Mouse (Mus musculus) adrenal gland, adult 2 months (tissue): ENCODE results near the gene Abtb1. TPM values are rescaled to one million over a fixed set of nuclear protein-coding genes. Genes with fewer than 3 reads are reported as not detected.
A peak's percentile ranks its signal among the peaks of the same experiment; 100 is the strongest.

Experiments
- DNase-seq: peaks from one replicate; pipeline ENCODE4 v3.0.0; 2021
- polyA plus RNA-seq: library from polyadenylated mRNA; depleted of rRNA; stranded (reverse); fragments of >200 nt; gene quantifications from 2 replicates; pipeline ENCODE4 v1.2.3, GENCODE M21; 2012; rRNA removed
- total RNA-seq, 2 experiments: library from RNA; stranded (reverse); gene quantifications; 2 replicates each; pipeline ENCODE4 v1.2.3; 2021

The Abtb1 gene
- total and polyA plus RNA-seq, 3 experiments, result 18.0 to 119 (median 25.8) TPM

DNA sequence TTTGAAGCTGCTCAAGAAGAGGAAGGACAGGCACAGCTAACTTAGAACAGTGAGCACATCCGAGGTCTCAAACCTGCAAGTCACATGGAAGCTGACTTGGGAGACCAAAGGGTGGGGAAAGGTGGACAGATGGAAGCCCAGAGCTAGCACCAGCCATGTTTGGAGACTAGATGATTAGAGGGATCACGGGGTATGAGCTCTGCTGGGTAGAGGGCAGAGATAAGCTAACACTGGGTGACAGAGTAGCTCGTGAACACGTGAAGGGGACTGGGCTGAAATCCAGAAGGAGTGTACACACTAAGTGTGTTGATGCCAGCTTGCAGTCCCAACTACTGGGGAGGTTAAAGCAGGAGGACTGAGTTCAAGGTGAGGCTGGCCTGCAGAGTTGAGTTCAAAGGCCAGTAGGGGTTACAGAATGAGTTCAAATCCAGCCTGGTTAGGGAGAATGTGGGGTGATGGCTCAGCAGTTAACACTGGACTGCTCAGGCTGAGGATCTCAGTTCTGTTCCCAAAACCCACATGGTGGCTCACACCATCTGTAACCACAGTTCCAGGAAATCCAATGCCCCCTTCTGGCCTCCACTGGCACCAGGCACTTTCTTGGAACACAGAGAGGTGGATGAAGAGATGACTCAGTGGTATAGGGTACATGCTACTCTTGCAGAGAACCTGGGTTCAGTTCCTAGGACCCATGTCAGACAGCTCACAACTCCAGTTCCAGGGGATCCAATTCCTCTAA is 37.7 kb downstream of the Abtb1 start:
- peak; percentile 35 for DNase-seq

DNA sequence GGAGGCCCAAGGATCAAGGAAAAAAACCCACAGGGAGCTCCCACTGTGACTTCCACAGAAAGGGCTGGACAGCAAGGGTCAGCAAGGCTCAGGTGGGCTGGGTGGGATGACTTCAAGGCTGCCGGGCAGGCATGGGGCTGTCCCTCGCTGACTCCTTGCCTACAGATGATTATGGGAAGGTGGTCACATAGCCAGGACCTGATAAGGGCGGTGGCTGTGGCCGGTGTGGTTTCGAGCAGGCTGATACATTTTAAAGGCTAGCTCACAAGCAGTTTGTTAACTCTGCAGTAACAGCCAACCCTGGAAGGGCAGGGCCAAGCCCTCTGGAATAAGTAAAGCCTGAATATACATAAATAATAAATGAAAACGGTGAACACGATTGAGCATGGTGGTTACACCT is 38.7 kb downstream of the Abtb1 start:
- no peak for DNase-seq

DNA sequence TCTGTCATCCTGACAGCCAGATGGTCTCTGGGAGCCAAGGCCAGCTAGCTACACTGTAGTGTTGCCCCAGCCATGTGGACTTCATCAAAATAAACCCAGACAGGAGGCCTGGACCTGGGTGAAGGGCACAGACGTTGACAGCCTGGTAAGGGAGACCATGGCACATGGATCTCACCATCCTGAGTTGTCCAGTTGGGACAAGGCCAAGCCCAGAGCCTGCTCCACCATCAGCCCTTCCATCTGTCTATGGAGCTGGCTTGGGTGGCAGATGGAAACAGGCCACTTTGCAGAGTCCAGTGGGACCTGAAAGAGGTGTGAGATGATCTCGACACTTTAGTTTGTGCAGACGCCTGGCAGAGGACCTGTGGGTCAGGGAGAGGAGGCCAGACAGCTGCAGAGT is 41.0 kb downstream of the Abtb1 start:
- DNase-seq, result no peak

DNA sequence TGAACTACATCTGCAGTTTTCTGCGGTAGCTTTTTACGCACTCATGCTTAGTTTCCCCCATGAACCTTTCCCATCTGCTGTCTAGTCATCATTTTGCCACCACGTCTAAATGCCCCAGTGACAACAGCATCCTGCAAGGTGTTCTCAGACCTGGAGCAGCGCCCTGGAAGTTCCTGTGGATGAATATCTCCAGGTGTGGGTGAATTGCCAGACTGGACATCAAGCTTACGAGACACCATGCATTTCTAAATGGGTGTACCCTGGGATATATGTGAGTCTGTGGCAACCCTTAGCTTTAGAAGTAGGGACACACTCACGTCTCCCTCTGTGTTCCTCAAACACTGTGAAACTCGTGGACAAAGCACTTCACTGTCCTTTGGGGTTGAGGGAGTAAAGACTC is 41.6 kb downstream of the Abtb1 start:
- no peak for DNase-seq

DNA sequence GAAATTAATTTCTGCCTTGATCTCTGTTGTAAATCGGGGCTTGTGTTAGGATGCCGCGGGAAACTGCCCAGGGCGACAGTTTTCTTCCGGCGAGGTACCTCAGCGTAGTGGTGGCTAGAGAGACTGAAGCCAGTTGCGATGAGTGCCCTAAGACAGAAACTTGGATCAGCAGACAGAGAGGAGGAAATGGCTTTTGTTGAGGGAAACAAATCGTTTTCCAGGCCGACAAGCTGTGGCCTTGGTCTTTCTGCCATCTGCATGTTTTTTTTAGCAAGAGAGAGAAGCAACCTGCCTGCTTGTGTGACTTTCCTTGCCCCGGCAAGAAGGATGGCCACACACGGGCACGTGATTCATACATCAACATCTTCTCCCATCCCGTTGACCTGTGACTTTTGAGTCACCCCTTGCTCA is 47.2 kb downstream of the Abtb1 start:
- peak; percentile 73 for DNase-seq

DNA sequence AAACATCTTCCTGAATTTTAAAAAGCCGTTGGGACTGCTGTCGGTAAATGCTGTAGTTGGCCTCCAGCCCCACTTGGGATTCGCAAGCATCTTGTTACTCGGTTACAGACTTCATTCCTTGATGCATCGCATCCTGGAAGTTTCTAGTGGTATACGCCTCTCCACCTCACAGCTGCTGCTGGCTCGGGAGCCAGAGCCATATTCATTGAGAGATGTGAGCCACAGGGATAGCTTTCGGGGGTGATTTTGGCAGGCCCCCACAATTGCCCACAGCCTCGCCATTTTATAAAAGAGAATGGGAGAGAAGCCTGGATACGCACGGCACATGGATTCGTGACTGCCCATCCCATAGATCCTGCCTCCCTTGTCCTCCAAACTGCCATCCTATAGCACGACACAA is 47.9 kb downstream of the Abtb1 start:
- DNase-seq, result no peak

DNA sequence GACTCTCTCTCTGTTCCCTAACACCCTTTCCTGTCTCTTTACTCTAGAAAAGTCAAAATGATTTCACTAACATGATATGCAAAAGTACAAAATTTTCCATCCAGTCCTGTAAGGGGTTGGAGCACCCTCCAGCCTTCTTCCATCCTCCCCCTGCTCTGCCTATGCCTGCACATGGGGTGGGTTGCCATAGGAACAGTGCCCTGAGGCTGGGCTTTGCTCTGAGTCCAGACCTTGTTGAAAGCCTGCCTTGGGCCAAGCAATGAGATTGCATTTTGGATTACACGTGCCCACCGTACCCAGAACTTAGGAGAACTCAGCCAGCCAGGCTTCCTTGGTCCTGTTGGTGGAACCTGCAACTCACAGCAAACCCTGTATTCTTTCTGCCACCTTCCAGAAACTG is 48.5 kb downstream of the Abtb1 start:
- peak; percentile 62 for DNase-seq

DNA sequence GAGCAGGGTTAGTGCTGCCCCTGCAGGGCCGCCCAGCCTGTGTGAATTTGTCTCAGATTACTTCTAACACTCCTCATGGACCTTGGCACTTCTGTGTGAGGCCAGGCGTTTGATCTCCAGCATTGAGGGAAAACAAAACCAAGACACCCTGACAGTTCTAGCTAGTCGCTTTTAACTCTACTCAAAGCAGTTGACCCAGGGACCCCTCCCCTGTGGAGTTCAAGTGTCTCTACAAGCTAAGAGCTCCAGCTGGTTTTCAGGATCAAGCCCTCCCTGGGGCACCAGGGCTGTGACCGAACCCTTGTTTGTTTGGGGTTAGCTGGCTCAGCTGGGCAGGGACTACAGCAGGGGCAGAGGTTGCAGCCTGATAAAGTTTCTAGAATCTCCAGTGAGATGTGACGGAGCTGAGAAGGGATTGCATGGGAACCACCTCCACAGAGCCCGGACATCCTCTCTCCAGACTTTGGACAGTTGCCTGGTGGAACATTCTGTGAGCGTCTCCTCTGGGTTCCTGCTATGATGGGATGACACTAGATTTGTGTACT is 49.6 kb downstream of the Abtb1 start:
- peak; percentile 57 for DNase-seq

DNA sequence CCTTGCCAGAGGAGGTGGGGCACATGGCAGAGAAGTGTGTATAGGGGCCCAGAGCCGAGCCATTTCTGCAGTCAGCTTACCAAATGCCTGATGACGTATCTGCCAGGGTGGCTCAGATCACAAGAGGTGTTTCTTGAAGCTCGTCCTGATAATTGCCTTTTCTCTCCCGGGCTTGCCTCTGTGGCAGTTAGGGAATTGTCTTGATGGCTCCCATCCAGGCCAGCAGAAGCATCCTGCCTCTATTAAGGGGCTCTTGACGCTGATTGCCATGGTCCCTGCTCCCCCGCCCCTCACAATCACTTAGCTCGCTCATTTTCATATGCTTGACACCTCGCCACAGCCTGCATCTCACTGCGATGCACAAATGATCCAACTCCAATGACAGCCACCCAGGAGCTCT is 50.5 kb downstream of the Abtb1 start:
- no peak for DNase-seq

DNA sequence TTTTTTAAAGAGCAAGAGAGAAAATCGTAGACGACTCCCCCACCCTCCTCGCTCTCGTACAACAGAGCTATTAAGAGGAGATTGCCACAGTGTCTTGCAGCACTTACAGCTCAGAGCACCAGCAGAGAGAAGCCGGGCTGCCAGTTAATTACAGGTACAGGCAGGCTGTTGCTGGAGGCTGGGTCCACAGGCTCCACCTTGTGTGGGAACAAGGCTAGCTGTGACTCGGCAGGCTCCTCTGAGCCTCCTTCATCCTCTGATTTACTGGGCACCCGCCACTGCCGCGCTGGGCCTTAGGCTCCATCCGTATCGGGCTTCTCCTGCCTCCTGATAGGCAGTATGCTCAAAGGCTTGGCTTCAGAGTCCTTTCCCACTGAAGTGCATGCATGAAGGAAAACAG is 53.6 kb downstream of the Abtb1 start:
- no peak for DNase-seq

DNA sequence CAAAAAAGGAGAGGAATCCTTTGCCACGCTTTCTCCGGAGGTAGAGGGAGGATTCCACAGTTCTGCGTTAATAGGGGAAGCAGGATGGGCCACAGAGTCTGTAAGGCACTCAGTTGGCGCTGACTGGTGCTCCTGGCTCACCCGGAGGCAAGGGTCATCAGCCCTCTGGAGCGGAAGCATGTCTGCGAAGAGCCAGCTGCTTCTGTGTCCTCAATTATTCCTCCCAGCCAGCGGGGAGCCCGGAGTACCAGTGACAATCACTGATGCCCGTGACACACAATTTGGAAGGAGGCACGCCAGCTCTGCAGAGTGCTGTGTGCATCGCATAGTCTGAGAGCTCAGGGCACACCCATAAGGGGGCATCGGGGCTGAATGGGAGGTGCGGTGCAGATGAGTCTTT is 54.3 kb downstream of the Abtb1 start:
- no peak for DNase-seq

DNA sequence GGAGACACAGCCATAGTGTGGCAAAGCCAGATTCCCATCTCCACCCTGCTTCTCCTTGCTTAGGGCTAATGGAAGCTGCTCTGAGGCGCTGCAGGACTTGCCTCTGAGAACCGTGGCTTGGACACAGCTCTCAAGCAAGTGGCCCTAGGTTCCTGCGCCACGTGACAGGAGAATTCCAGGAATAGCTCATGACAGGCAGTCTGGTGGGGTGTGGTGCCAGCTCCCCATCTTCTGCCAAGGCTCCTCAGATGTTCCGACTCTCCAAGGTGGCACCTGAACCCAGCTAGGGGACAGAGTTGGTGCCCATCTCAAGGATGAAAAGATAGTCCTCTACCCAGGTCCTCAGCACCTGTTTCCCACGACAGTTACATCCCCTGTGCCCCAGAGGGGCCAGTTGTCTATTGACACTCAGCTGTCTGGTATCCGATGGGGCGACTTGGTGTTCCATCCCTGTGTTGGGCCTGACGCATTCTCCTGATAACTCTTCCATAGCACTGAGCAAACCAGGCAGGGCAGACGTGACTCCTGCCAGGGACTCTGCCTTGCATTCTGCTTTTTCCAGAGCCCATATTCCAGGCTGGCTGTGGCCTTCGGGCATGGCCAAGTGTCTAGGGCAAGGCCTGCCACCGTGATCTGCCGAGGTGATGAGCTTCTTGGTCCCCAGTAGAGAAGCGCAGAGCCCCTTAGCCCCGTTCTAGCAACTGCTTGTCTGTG is 54.9 kb downstream of the Abtb1 start:
- no peak for DNase-seq

Other genes with a start within 250 kb of the Abtb1 start
- gene Kbtbd12, start 204.0 kb downstream of the Abtb1 start, total RNA-seq, result 1 to 10 TPM in 1 of 2 experiments, under 1 TPM in 1; 0.84 to 1.1 TPM
- 0.06 TPM in 1 of 2 replicates, not detected in the other for gene Kbtbd12, start 204.0 kb downstream of the Abtb1 start, polyA plus RNA-seq
- gene Mgll, start 117.6 kb downstream of the Abtb1 start, total RNA-seq, result 100 to 1,000 TPM; 192 to 194 TPM
- 360 and 467 TPM in 2 replicates for gene Mgll, start 117.6 kb downstream of the Abtb1 start, polyA plus RNA-seq
- gene Podxl2, start 33.1 kb upstream of the Abtb1 start, total RNA-seq, result 10 to 100 TPM; 24.2 to 78.2 TPM
- gene Podxl2, start 33.1 kb upstream of the Abtb1 start, polyA plus RNA-seq, result 263 and 360 TPM in 2 replicates
- gene Mcm2, start 56.8 kb upstream of the Abtb1 start, total RNA-seq, result 10 to 100 TPM; 18.1 to 33.1 TPM
- 24.4 and 33.4 TPM in 2 replicates for gene Mcm2, start 56.8 kb upstream of the Abtb1 start, polyA plus RNA-seq
- gene Tpra1, start 60.3 kb upstream of the Abtb1 start, total RNA-seq, result 100 to 1,000 TPM in 1 of 2 experiments, 10 to 100 TPM in 1; 87.0 to 108 TPM
- 578 and 603 TPM in 2 replicates for gene Tpra1, start 60.3 kb upstream of the Abtb1 start, polyA plus RNA-seq